Mouse (Mus musculus) intestine, postnatal 0 days (tissue): ENCODE measurements around the gene Dnajc22. TPM values are rescaled to one million over a fixed set of nuclear protein-coding genes. Genes with fewer than 3 reads are reported as not detected.
A peak's percentile ranks its signal among the peaks of the same experiment; 100 is the strongest.

Experiments
- ATAC-seq: fragments of 200-750 bp; cut with Nextera tagmentation; 2 replicates; pipeline ENCODE4 v1.8.0; 2017; ENCODE audit warnings: mild to moderate bottlenecking, moderate TSS enrichment, moderate library complexity
- H3K27ac ChIP-seq: fragments of 300-500 bp; sonication (generic); 2 replicates; pipeline ENCODE4 v1.5.1; 2014; ENCODE audit warnings: mild to moderate bottlenecking, low read depth, low read length, moderate library complexity
- H3K27me3 ChIP-seq: fragments of 300-500 bp; sonication (generic); replicated peaks from 2 replicates; pipeline ENCODE4 v1.6.1; 2014; ENCODE audit warnings: low read length, mixed read lengths; ENCODE audit not compliant: control insufficient read depth, insufficient read depth
- H3K36me3 ChIP-seq: fragments of 300-500 bp; sonication (generic); 2 replicates; pipeline ENCODE4 v1.6.1; 2014; ENCODE audit warnings: mild to moderate bottlenecking, moderate library complexity; ENCODE audit not compliant: control insufficient read depth, insufficient read depth
- H3K4me1 ChIP-seq: fragments of 300-500 bp; sonication (generic); replicated peaks from 2 replicates; pipeline ENCODE4 v1.6.1; 2014; ENCODE audit warnings: antibody characterized with exemption, low read length, mixed read lengths; ENCODE audit not compliant: control insufficient read depth, insufficient read depth
- H3K4me2 ChIP-seq: fragments of 300-500 bp; sonication (generic); replicated peaks from 2 replicates; pipeline ENCODE4 v1.6.1; 2014; ENCODE audit warnings: low read depth, mild to moderate bottlenecking, moderate library complexity
- H3K4me3 ChIP-seq: fragments of 300-500 bp; sonication (generic); 2 replicates; pipeline ENCODE4 v1.5.1; 2014; ENCODE audit warnings: low read depth, low read length
- H3K9ac ChIP-seq: fragments of 300-500 bp; sonication (generic); 2 replicates; pipeline ENCODE4 v1.6.1; 2014; ENCODE audit warnings: mild to moderate bottlenecking, low read depth, low read length
- H3K9me3 ChIP-seq: fragments of 300-500 bp; sonication (generic); 2 replicates; pipeline ENCODE4 v1.6.1; 2016; ENCODE audit warnings: mixed run types; ENCODE audit not compliant: control insufficient read depth
- CTCF ChIP-seq: sonication (generic); IDR thresholded peaks from 2 replicates; pipeline ENCODE4 v1.5.1; 2016; ENCODE audit warnings: low read depth, mild to moderate bottlenecking, control low read depth, antibody characterized with exemption, moderate library complexity
- WGBS: fragments of 180-500 bp; shearing (Covaris S2); extraction: QIAGEN DNeasy Blood & Tissue Kit; methylation state at CpG from one replicate; pipeline ENCODE4 v1.1.7; 2014; 5-methylcytosine and 5-hydroxymethylcytosine counted together
- polyA plus RNA-seq: library from polyadenylated mRNA; unstranded; fragments of >200 nt; fragmentation: Nextera tagmentation; extraction: Ambion mirVana; gene quantifications from 2 replicates; pipeline ENCODE4 v1.2.1, GENCODE M21; 2015

Dnajc22 gene
- polyA plus RNA-seq, 1 experiment from 2014 or later, result 55.7 TPM

GRCm38 (mm10) chr15:99127851-99128522, 35.0 kb downstream of the Dnajc22 start:
- Histone ChIP-seq H3K9ac (no peak overlapping the region), H3K4me3 (peak overlapping the region; percentile 89; the same call in 1 of the 2 replicates), H3K9me3 (no peaks in the 10 kb centered on the region), H3K4me1 (no peaks in the 10 kb centered on the region), H3K4me2 (peak overlapping the region; percentile 90; the same call in 1 of the 2 replicates), H3K27ac (no peak overlapping the region), H3K27me3 (no peaks in the 10 kb centered on the region), H3K36me3 (no peaks in the 10 kb centered on the region)
- TF ChIP-seq CTCF, result no peak
- 61% methylated on average over 6 of the region's 6 CpGs for WGBS
- no peak for ATAC-seq

GRCm38 (mm10) chr15:99129441-99129840, 36.5 kb downstream of the Dnajc22 start:
- H3K4me2 ChIP-seq, result no peak overlapping the region
- H3K4me1 ChIP-seq, result no peaks in the 10 kb centered on the region
- no peak overlapping the region for H3K9ac ChIP-seq
- ATAC-seq, result no peak
- no peak for TF ChIP-seq CTCF
- WGBS, result 65% methylated on average over 11 of the region's 11 CpGs
- H3K9me3 ChIP-seq, result no peaks in the 10 kb centered on the region
- no peaks in the 10 kb centered on the region for H3K27me3 ChIP-seq
- no peak overlapping the region for H3K27ac ChIP-seq
- H3K36me3 ChIP-seq, result 0 out of 2 replicates have a peak, but pooled peaks cover 4% of the 10 kb centered on the region
- no peak overlapping the region for H3K4me3 ChIP-seq

GRCm38 (mm10) chr15:99129956-99130910, 37.3 kb downstream of the Dnajc22 start:
- Histone ChIP-seq H3K27me3 (no peaks in the 10 kb centered on the region), H3K9me3 (no peaks in the 10 kb centered on the region), H3K36me3 (0 out of 2 replicates have a peak, but pooled peaks cover 4% of the 10 kb centered on the region), H3K9ac (no peak overlapping the region), H3K4me3 (no peak overlapping the region), H3K4me2 (no peak overlapping the region), H3K27ac (no peak overlapping the region), H3K4me1 (no peaks in the 10 kb centered on the region)
- no peak for ATAC-seq
- WGBS, result 64% methylated on average over 22 of the region's 22 CpGs
- no peak for TF ChIP-seq CTCF

- WGBS, result 83% methylated on average over 5 of the region's 5 CpGs
- Histone ChIP-seq H3K9me3 (no peaks in the 10 kb centered on the region), H3K27me3 (no peaks in the 10 kb centered on the region), H3K27ac (no peak overlapping the region), H3K4me3 (no peak overlapping the region), H3K4me2 (no peak overlapping the region), H3K36me3 (0 out of 2 replicates have a peak, but pooled peaks cover 4% of the 10 kb centered on the region), H3K4me1 (no peaks in the 10 kb centered on the region), H3K9ac (no peak overlapping the region)
- no peak for TF ChIP-seq CTCF
- no peak for ATAC-seq
These were observed 45.4 kb downstream of the Dnajc22 start for GRCm38 (mm10) chr15:99138389-99138788.

GRCm38 (mm10) chr15:99139669-99140068, 46.7 kb downstream of the Dnajc22 start:
- ATAC-seq, result no peak
- H3K4me3 ChIP-seq, result no peak overlapping the region
- no peaks in the 10 kb centered on the region for H3K9me3 ChIP-seq
- no peaks in the 10 kb centered on the region for H3K4me1 ChIP-seq
- no peaks in the 10 kb centered on the region for H3K27me3 ChIP-seq
- no peaks in the 10 kb centered on the region for H3K36me3 ChIP-seq
- 65% methylated on average over 6 of the region's 6 CpGs for WGBS
- no peak overlapping the region for H3K4me2 ChIP-seq
- TF ChIP-seq CTCF, result peak; percentile 81
- no peak overlapping the region for H3K9ac ChIP-seq
- H3K27ac ChIP-seq, result no peak overlapping the region

- Histone ChIP-seq H3K4me2 (no peak overlapping the region), H3K36me3 (peaks cover 23% of the 10 kb centered on the region), H3K4me3 (no peak overlapping the region), H3K9me3 (no peaks in the 10 kb centered on the region), H3K27me3 (no peaks in the 10 kb centered on the region), H3K4me1 (no peaks in the 10 kb centered on the region), H3K27ac (no peak overlapping the region), H3K9ac (no peak overlapping the region)
- TF ChIP-seq CTCF, result no peak
- 91% methylated on average over 7 of the region's 7 CpGs for WGBS
- ATAC-seq, result no peak
These were observed 57.5 kb downstream of the Dnajc22 start for GRCm38 (mm10) chr15:99150516-99150915.
